Mouse (Mus musculus) left cerebral cortex, postnatal 10 days (tissue): ENCODE results near the gene Ccdc171. TPM values are rescaled to one million over a fixed set of nuclear protein-coding genes. Genes with fewer than 3 reads are reported as not detected.
"Not testable (repeated sequence)": the region's sequence is repeated elsewhere in the genome, so short reads cannot be mapped to it uniquely, and the experiment has no call there.

Source experiments
- DNase-seq, 2 experiments: peaks; one replicate each; pipeline ENCODE4 v3.0.0; 2021 to 2022; ENCODE audit warnings: low spot score in 2 of 2, mixed read lengths in 1 of 2; ENCODE audit errors: extremely low spot score in 1 of 2
- intact Hi-C: fragments of 180-260 bp; cut with DNase I; formaldehyde crosslinking; loops from one replicate; pipeline ENCODE4 v1.15.1; 2025
- total RNA-seq, 2 experiments: library from RNA; stranded (reverse); gene quantifications; 2 replicates each; pipeline ENCODE4 v1.2.3; 2021

Gene Ccdc171
- total RNA-seq = 1 to 10 TPM; 2.4 to 2.5 TPM

- intact Hi-C loops = no loop called here
- peak; percentile 91 to 97 for DNase-seq
These were observed at the start of gene Ccdc171 for GRCm38 (mm10) chr4:83524843-83525689. Gene Ccdc171 (plus strand): TSS chr4:83525545.

- DNase-seq = no peak
- intact Hi-C loops = loop anchor here (5.0 kb wide), 1 partner anchor 82 kb away; no protein-coding TSS in a partner anchor
These were observed 40.1 kb upstream of the Ccdc171 start for GRCm38 (mm10) chr4:83485250-83485649.

- intact Hi-C loops = loop anchor here (5.0 kb wide), 1 partner anchor 82 kb away; no protein-coding TSS in a partner anchor
- peak; percentile 76 to 95 for DNase-seq
These were observed 39.6 kb upstream of the Ccdc171 start for GRCm38 (mm10) chr4:83485735-83486116.

GRCm38 (mm10) chr4:83486117-83486901 lies 39.0 kb upstream of the Ccdc171 start, which contains the start of gene Psip1:
Gene Psip1 (minus strand): TSS chr4:83486459.
- intact Hi-C loops = loop anchor here (5.0 kb wide), 1 partner anchor 81 kb away; no protein-coding TSS in a partner anchor

GRCm38 (mm10) chr4:83489121-83489520 lies 36.2 kb upstream of the Ccdc171 start:
- intact Hi-C loops = loop anchor here (5.0 kb wide), 1 partner anchor 78 kb away; no protein-coding TSS in a partner anchor
- DNase-seq = no peak

More at GRCm38 (mm10) chr4:83486117-83486901, 39.0 kb upstream of the Ccdc171 start, which contains the start of gene Psip1:
- peak; percentile 82 to 91 for DNase-seq

- intact Hi-C loops = no loop called here
- no peak for DNase-seq
These were observed 32.2 kb upstream of the Ccdc171 start for GRCm38 (mm10) chr4:83493112-83493511.

- intact Hi-C loops, DNase-seq: not testable (repeated sequence)
These were observed 28.3 kb upstream of the Ccdc171 start for GRCm38 (mm10) chr4:83497013-83497412.

GRCm38 (mm10) chr4:83500154-83501036 lies 24.9 kb upstream of the Ccdc171 start:
- intact Hi-C loops = no loop called here
- peak; percentile 28 to 31 for DNase-seq

GRCm38 (mm10) chr4:83501037-83501430 lies 24.3 kb upstream of the Ccdc171 start:
- no peak for DNase-seq
- intact Hi-C loops = no loop called here

GRCm38 (mm10) chr4:83509600-83509999 lies 15.7 kb upstream of the Ccdc171 start:
- intact Hi-C loops = no loop called here

GRCm38 (mm10) chr4:83511083-83511482 lies 14.3 kb upstream of the Ccdc171 start:
- intact Hi-C loops = no loop called here
- no peak for DNase-seq

More at GRCm38 (mm10) chr4:83509600-83509999, 15.7 kb upstream of the Ccdc171 start:
- DNase-seq = no peak

- DNase-seq = no peak
- intact Hi-C loops = no loop called here
These were observed 13.1 kb upstream of the Ccdc171 start for GRCm38 (mm10) chr4:83512217-83512616.

- DNase-seq = no peak
- intact Hi-C loops = no loop called here
These were observed 12.7 kb upstream of the Ccdc171 start for GRCm38 (mm10) chr4:83512644-83513043.

GRCm38 (mm10) chr4:83514183-83514582 lies 11.2 kb upstream of the Ccdc171 start:
- intact Hi-C loops = no loop called here
- no peak for DNase-seq

GRCm38 (mm10) chr4:83514976-83515669 lies 10.2 kb upstream of the Ccdc171 start:
- DNase-seq = peak in 1 of 2 experiments; percentile 35
- intact Hi-C loops = no loop called here

GRCm38 (mm10) chr4:83516144-83516543 lies 9.2 kb upstream of the Ccdc171 start:
- DNase-seq, intact Hi-C loops: not testable (repeated sequence)

- intact Hi-C loops = no loop called here
- DNase-seq = no peak
These were observed 6.2 kb upstream of the Ccdc171 start for GRCm38 (mm10) chr4:83519148-83519547.

- intact Hi-C loops = no loop called here
- DNase-seq = no peak
These were observed 5.5 kb upstream of the Ccdc171 start for GRCm38 (mm10) chr4:83519807-83520206.
